Mouse (Mus musculus) heart, adult 18-20 months (tissue): ENCODE results near the gene Timmdc1. TPM values are rescaled to one million over a fixed set of nuclear protein-coding genes. Genes with fewer than 3 reads are reported as not detected.
A peak's percentile ranks its signal among the peaks of the same experiment; 100 is the strongest.

Source experiments
- DNase-seq, 2 experiments: peaks; one replicate each; pipeline ENCODE4 v3.0.0; 2021 to 2022; ENCODE audit warnings: mixed read lengths in 1 of 2
- long read RNA-seq, 2 experiments: library from polyadenylated mRNA; stranded (forward); transcript quantifications; one replicate each; pipeline ENCODE4 v2.0.0; 2021
- total RNA-seq, 2 experiments: library from RNA; stranded (reverse); gene quantifications; 2 replicates each; pipeline ENCODE4 v1.2.3; 2021

Gene Timmdc1
- 10 to 100 TPM; 67.1 to 68.3 TPM for total RNA-seq
- long read RNA-seq, experiment 1, transcript Timmdc1-201 (7 exons, 1,573 nt): major isoform, 15 of 19 reads
- long read RNA-seq, experiment 1, partial matches to known transcripts: 0 of 19 reads
- long read RNA-seq, experiment 1, other reads (novel, unspliced or antisense): 2 of 19 reads
- long read RNA-seq, experiment 2, transcript Timmdc1-201 (7 exons, 1,573 nt): major isoform, 9 of 15 reads
- long read RNA-seq, experiment 2, partial matches to known transcripts: 2 of 15 reads
- long read RNA-seq, experiment 2, other reads (novel, unspliced or antisense): 3 of 15 reads

- peak; percentile 97 for DNase-seq
Observed at GRCm38 (mm10) chr16:38522129-38523084, at the start of gene Timmdc1. TSS of gene Timmdc1 (minus strand) at chr16:38522663.

GRCm38 (mm10) chr16:38571481-38571880, 49.0 kb upstream of the Timmdc1 start:
- no peak for DNase-seq

- DNase-seq: no peak
Observed at GRCm38 (mm10) chr16:38568192-38568591, 45.7 kb upstream of the Timmdc1 start.

GRCm38 (mm10) chr16:38563516-38563915, 41.1 kb upstream of the Timmdc1 start:
- DNase-seq: no peak

- DNase-seq: no peak
Observed at GRCm38 (mm10) chr16:38562968-38563327, 40.5 kb upstream of the Timmdc1 start.

DNA sequence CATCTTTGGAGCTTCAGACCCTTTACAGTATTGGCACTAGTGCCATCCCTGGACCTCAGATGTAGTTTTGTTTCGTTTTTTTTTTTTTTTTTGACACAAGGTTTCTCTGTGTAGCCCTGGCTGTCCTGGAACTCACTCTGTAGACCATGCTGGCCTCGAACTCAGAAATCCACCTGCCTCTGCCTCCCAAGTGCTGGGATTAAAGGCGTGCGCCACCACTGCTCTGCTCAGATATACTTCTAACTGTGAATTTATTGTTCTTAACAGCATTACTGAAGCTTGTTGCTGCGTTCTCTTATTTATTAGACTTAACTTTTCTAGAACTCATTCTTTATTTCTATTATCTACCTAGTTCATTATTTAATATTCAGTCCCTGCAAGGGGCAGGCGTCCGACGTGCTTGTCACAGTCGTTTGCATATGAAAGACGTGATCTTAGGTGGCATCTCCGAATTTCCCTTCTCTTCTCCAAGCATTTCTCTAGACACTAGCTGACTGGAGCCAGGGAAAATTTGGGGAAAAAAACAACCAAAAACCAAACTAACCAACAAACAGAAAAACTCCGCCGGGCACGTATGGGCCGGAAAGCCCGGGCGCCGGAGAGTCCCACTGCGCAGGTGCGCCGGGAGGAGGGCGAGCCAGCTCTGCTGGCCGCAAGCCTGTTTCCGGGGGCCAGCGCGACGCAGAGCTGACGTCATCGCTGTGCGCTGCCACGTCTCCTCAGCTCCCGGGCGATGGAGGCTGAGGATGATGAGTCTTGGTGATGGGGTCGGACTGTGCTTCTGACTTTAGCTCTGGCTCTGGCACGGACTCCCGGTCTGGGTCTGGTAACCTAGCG, 39.9 kb upstream of the Timmdc1 start:
- DNase-seq: peak; percentile 96

GRCm38 (mm10) chr16:38558221-38558748, 35.8 kb upstream of the Timmdc1 start, which contains the start of gene Tmem39a:
TSS of gene Tmem39a (plus strand) at chr16:38558698.
- no peak for DNase-seq

DNA sequence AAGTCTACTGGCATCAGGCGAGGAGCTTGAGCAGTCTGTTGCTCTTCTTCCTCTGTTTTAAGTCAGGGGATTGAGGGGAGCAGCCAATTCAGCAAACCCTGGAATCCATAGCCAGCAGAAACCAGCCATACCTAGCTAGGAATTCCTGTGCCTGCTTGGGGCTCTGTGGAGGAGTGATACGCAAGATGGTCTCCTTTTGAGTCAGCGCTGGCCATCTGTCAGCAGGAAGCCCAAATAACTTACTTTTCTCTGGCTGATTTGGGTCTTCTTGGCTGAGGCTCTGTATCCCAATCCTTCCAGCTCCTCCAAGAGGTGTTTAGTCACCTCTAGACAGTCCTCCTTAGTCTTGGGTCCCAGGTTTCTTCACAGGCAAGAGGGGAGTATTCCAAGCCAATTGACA, 33.5 kb upstream of the Timmdc1 start:
- DNase-seq: no peak

- peak; percentile 80 to 83 for DNase-seq
Observed at GRCm38 (mm10) chr16:38549479-38550396, 27.3 kb upstream of the Timmdc1 start, which contains the start of gene Poglut1. TSS of gene Poglut1 (minus strand) at chr16:38550258.

GRCm38 (mm10) chr16:38548000-38548399, 25.5 kb upstream of the Timmdc1 start:
- DNase-seq: no peak

DNA sequence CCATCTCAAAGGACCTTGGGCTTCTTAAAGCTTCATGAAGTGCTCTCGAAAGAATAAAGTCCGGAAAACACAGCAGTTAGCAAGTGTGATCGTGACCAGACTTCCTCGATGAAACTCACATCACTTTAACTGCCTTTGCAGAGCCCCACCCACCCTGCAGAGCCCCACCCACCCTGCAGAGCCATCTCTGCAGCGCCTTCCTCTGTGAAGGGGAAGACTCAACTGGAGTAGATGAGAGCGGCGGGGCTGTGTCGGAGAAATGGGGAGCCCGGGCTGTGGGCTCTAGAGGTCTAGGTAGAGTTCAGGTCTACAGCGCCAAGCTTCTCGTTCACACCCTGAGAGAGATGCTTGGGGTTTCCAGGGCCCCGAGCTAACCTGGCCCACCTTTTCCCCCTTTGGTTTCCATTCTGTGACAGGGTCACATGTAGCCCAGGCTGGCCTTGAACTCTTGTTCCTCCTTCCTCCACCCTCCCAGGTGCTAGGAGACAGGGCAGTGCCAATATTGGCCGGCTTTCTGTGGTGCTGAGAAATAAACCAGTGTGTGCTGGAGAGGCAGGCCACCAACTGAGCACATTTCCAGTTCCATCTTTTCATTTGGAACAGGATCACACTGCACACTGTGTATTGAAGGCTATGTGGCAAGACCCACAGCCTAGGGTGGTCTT, 16.4 kb upstream of the Timmdc1 start:
- no peak for DNase-seq

GRCm38 (mm10) chr16:38536544-38537146, 14.2 kb upstream of the Timmdc1 start:
- peak; percentile 74 to 89 for DNase-seq

DNA sequence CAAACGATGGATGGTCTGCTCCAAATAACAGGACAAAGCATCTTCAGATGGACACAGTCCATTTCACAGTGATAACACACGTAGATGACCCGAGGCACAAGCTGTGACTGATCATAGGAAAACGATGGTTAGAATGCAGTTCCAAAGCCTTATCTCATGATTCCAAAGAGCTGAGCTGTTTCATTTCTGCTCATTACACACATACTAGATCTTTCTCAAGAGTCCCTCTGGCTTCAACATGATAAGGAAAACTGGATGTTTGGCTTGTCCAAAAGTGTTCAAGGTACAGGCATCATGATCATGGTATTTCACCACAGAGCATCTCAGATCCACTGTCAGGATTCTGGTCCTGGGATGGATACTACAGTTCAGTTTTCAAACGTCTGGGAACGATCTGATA, 3.8 kb upstream of the Timmdc1 start:
- no peak for DNase-seq

DNA sequence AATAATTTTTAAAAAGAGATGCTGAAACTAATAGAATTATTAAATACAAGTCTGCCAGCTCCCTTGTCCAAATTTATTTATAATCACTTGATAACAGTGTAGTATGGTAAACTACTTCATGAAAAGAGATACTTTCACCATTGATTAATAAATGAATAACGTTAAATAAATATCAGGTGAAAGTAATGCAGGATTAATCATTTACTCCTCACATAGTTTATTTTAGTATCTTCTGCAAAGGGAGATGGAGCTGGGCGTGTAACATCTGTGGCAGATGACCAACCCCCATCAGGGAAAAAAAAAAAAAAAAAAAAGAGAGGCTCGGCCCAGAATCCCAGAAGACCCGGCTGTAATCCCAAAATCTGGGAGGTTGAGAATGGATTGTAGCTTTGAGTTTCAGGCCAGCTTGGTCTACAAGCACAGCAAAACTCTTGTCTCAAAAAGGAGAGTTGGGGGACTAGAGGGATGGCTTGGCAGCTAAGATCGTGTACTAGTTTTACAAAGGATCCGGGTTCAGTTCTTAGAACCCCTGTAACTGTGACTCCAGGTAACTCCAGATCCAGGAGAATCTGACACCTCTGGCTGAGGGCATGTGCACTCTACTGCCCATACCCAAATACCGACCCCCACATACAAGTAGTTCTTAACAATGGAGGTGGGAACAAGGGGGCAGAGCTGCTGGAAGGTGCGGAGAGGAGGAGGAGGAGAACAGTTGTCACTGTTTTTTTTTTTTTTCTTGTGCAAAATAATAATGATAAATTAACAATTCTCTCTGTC, 1.1 kb downstream of the Timmdc1 start:
- DNase-seq: no peak

- no peak for DNase-seq
Observed at GRCm38 (mm10) chr16:38519140-38519539, 3.3 kb downstream of the Timmdc1 start.

- no peak for DNase-seq
Observed at GRCm38 (mm10) chr16:38510846-38511245, 11.6 kb downstream of the Timmdc1 start.

GRCm38 (mm10) chr16:38506041-38506634, 16.3 kb downstream of the Timmdc1 start:
- peak; percentile 62 to 79 for DNase-seq

GRCm38 (mm10) chr16:38503528-38503927, 18.9 kb downstream of the Timmdc1 start:
- no peak for DNase-seq

DNA sequence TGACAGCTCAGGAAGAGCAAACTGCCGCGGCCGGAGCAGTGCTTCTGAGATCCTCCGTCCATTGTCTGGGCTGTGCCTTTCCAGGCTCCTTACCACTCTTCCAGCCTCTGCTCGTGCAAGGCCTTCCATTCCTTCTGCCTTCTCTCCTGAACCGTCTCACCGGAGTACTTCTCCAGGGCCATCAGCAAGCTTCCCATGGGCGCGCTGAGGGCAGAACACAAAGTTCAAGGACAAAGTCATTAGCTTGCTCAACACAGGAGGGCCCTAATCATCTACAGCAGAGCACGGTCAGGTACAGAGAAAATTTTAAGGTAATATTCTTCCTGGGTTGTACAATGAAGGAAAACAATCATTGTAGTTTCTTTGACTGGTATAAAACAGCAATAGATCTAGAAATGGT, 20.0 kb downstream of the Timmdc1 start:
- DNase-seq: no peak
